Mouse (Mus musculus) liver, embryonic 15.5 days (tissue): ENCODE measurements around the gene Cyp4f14. TPM values are rescaled to one million over a fixed set of nuclear protein-coding genes. Genes with fewer than 3 reads are reported as not detected.
"Not testable (repeated sequence)": the region's sequence is repeated elsewhere in the genome, so short reads cannot be mapped to it uniquely, and the experiment has no call there.

Source experiments
- ATAC-seq: fragments of 200-750 bp; cut with Nextera tagmentation; 2 replicates; pipeline ENCODE4 v1.8.0; 2017; ENCODE audit warnings: moderate number of reproducible peaks, mild to moderate bottlenecking, moderate library complexity; ENCODE audit not compliant: insufficient read depth
- H3K27ac ChIP-seq: fragments of 300-500 bp; sonication (generic); replicated peaks from 2 replicates; pipeline ENCODE4 v1.5.1; 2015; ENCODE audit warnings: mild to moderate bottlenecking, inconsistent platforms
- H3K27me3 ChIP-seq: fragments of 300-500 bp; sonication (generic); 2 replicates; pipeline ENCODE4 v1.6.1; 2015; ENCODE audit warnings: mild to moderate bottlenecking, inconsistent platforms
- H3K36me3 ChIP-seq: fragments of 300-500 bp; sonication (generic); replicated peaks from 2 replicates; pipeline ENCODE4 v1.6.1; 2015; ENCODE audit warnings: moderate library complexity, mild to moderate bottlenecking, inconsistent platforms
- H3K4me1 ChIP-seq: fragments of 300-500 bp; sonication (generic); replicated peaks from 2 replicates; pipeline ENCODE4 v1.6.1; 2015; ENCODE audit warnings: inconsistent platforms
- H3K4me2 ChIP-seq: fragments of 300-500 bp; sonication (generic); 2 replicates; pipeline ENCODE4 v1.6.1; 2015; ENCODE audit warnings: moderate library complexity, mild to moderate bottlenecking, inconsistent platforms
- H3K4me3 ChIP-seq: fragments of 300-500 bp; sonication (generic); replicated peaks from 2 replicates; pipeline ENCODE4 v1.5.1; 2015; ENCODE audit warnings: mild to moderate bottlenecking, inconsistent platforms
- H3K9ac ChIP-seq: fragments of 300-500 bp; sonication (generic); 2 replicates; pipeline ENCODE4 v1.6.1; 2015; ENCODE audit warnings: moderate library complexity, mild to moderate bottlenecking, inconsistent platforms
- H3K9me3 ChIP-seq: fragments of 300-500 bp; sonication (generic); replicated peaks from 2 replicates; pipeline ENCODE4 v1.6.1; 2016; ENCODE audit warnings: inconsistent platforms
- WGBS: fragments of 180-500 bp; shearing (Covaris S2); methylation state at CpG from one replicate; pipeline ENCODE4 v1.1.7; 2015; ENCODE audit warnings: mixed read lengths; ENCODE audit not compliant: insufficient replicate concordance; 5-methylcytosine and 5-hydroxymethylcytosine counted together
- polyA plus RNA-seq: library from polyadenylated mRNA; unstranded; fragments of >200 nt; fragmentation: Nextera tagmentation; extraction: Ambion mirVana; gene quantifications from 2 replicates; pipeline ENCODE4 v1.2.1, GENCODE M21; 2015

Cyp4f14 gene
- polyA plus RNA-seq, 1 experiment from 2014 or later: not detected

GRCm38 (mm10) chr17:32891239-32892180, 25.6 kb downstream of the Cyp4f14 start, which contains the start of gene Zfp870:
Gene Zfp870 (minus strand): TSS chr17:32891642.
- 12% methylated on average over 33 of the region's 33 CpGs for WGBS
- Histone ChIP-seq H3K36me3 (no peaks in the 10 kb centered on the region), H3K4me2 (peak within 1 kb of the TSS; percentile 82), H3K9me3 (no peaks in the 10 kb centered on the region), H3K27ac (peak within 1 kb of the TSS; percentile 49), H3K4me1 (peaks cover 12% of the 10 kb centered on the region), H3K4me3 (peak within 1 kb of the TSS; percentile 67), H3K9ac (peak within 1 kb of the TSS; percentile 66), H3K27me3 (no peaks in the 10 kb centered on the region)
- peak; percentile 94 for ATAC-seq

GRCm38 (mm10) chr17:32890852-32891238, 26.3 kb downstream of the Cyp4f14 start:
- Histone ChIP-seq H3K27ac (peak overlapping the region; percentile 14; the same call in 1 of the 2 replicates), H3K9ac (peak overlapping the region; percentile 66), H3K27me3 (no peaks in the 10 kb centered on the region), H3K4me1 (peaks cover 12% of the 10 kb centered on the region), H3K9me3 (no peaks in the 10 kb centered on the region), H3K4me2 (peak overlapping the region; percentile 82), H3K4me3 (peak overlapping the region; percentile 67), H3K36me3 (no peaks in the 10 kb centered on the region)
- ATAC-seq: peak; percentile 43
- WGBS: 1% methylated on average over 11 of the region's 11 CpGs

GRCm38 (mm10) chr17:32889611-32890010, 27.5 kb downstream of the Cyp4f14 start:
- no peaks in the 10 kb centered on the region for H3K9me3 ChIP-seq
- no peaks in the 10 kb centered on the region; the same call in 1 of the 2 replicates for H3K36me3 ChIP-seq
- H3K9ac ChIP-seq: no peak overlapping the region
- peaks cover 12% of the 10 kb centered on the region for H3K4me1 ChIP-seq
- no peak for ATAC-seq
- no peak overlapping the region for H3K4me3 ChIP-seq
- no peaks in the 10 kb centered on the region for H3K27me3 ChIP-seq
- no peak overlapping the region for H3K4me2 ChIP-seq
- 69% methylated on average over 6 of the region's 6 CpGs for WGBS
- no peak overlapping the region for H3K27ac ChIP-seq

- no peak overlapping the region for H3K9ac ChIP-seq
- no peak overlapping the region for H3K27ac ChIP-seq
- H3K4me1 ChIP-seq: no peaks in the 10 kb centered on the region
- no peak overlapping the region for H3K4me2 ChIP-seq
- H3K4me3 ChIP-seq: no peak overlapping the region
- ATAC-seq: no peak
- H3K36me3 ChIP-seq: peaks cover 25% of the 10 kb centered on the region
- H3K27me3 ChIP-seq: peaks cover 22% of the 10 kb centered on the region
- H3K9me3 ChIP-seq: no peaks in the 10 kb centered on the region
- 69% methylated on average over 14 of the region's 14 CpGs for WGBS
Observed at GRCm38 (mm10) chr17:32880320-32881218, 36.6 kb downstream of the Cyp4f14 start.

- Histone ChIP-seq H3K27ac (no peak overlapping the region), H3K9ac (no peak overlapping the region), H3K27me3 (peaks cover 22% of the 10 kb centered on the region), H3K4me1 (no peaks in the 10 kb centered on the region), H3K9me3 (no peaks in the 10 kb centered on the region), H3K36me3 (peaks cover 17% of the 10 kb centered on the region), H3K4me3 (no peak overlapping the region), H3K4me2 (no peak overlapping the region)
- 78% methylated on average over 11 of the region's 11 CpGs for WGBS
- ATAC-seq: no peak
Observed at GRCm38 (mm10) chr17:32878773-32879172, 38.4 kb downstream of the Cyp4f14 start.

DNA sequence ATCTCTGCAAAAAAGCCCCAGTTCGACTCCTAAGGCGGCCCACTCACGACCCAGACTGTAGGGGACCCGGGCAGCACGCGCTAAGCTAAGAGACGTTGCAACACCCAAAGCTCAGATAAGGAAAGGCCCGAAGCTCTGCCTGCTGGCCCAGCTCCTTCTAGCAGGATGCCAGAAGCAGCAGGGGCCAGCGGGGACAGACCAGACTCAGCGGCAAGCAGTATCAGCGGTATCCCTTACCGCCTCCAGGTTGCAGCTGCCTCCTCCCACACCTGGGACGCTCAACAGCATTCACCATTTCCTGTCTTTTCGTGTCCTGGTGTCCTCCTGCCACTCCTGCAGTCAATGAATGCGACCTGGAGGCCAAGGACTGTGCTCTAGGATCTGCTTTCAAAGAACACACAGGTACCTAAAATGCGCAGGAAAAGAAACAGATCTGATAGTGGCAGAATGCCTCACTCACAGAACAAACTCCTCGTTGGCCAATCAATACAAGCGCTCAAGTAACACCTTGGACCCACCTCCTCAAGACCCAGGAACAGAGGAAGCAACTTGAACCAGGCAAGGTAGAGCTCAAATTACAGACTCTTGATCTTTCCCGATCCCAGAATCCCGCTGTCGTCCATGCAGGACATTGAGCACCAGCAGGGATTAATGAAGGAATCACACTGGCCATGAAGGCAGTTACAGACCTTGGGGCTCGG, 39.5 kb downstream of the Cyp4f14 start:
- ATAC-seq: no peak
- Histone ChIP-seq H3K27me3 (peaks cover 22% of the 10 kb centered on the region), H3K27ac (no peak overlapping the region), H3K4me3 (no peak overlapping the region), H3K4me2 (peak overlapping the region; percentile 32), H3K36me3 (peaks cover 6% of the 10 kb centered on the region; the same call in 1 of the 2 replicates), H3K4me1 (no peaks in the 10 kb centered on the region), H3K9ac (no peak overlapping the region), H3K9me3 (no peaks in the 10 kb centered on the region)
- WGBS: 9% methylated on average over 22 of the region's 22 CpGs

DNA sequence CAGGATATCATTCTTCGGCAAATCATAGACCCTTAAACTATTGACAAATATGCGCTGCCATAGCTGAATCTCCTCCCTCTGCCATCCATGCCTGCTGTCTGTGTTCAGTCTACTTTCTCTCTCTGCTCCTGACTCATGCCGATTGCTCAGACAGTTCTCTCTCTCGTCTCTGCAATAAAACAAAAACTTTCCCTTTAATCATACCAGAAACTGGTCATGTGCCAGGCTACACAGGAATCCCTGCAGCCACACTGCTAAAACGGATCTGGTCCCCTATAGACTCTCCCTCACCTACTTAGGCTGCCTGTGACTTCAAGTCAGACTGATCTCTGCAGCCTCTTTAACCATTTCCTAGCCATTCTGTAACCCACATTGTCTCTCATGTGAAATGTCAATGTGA, 44.4 kb downstream of the Cyp4f14 start:
- Histone ChIP-seq H3K9ac (no peak overlapping the region), H3K27me3 (peaks cover 14% of the 10 kb centered on the region), H3K4me1 (no peaks in the 10 kb centered on the region), H3K27ac (no peak overlapping the region), H3K4me3 (no peak overlapping the region), H3K4me2 (no peak overlapping the region), H3K9me3 (no peaks in the 10 kb centered on the region), H3K36me3 (no peaks in the 10 kb centered on the region)
- ATAC-seq: no peak
- WGBS: 58% methylated on average over 5 of the region's 5 CpGs

- Histone ChIP-seq H3K4me2 (no peak overlapping the region), H3K27me3 (peaks cover 8% of the 10 kb centered on the region; the same call in 1 of the 2 replicates), H3K9me3 (no peaks in the 10 kb centered on the region), H3K9ac (no peak overlapping the region), H3K36me3 (no peaks in the 10 kb centered on the region), H3K4me3 (no peak overlapping the region), H3K27ac (no peak overlapping the region), H3K4me1 (no peaks in the 10 kb centered on the region)
- ATAC-seq: no peak
- 71% methylated on average over 4 of the region's 4 CpGs for WGBS
Observed at GRCm38 (mm10) chr17:32872091-32872490, 45.1 kb downstream of the Cyp4f14 start.

DNA sequence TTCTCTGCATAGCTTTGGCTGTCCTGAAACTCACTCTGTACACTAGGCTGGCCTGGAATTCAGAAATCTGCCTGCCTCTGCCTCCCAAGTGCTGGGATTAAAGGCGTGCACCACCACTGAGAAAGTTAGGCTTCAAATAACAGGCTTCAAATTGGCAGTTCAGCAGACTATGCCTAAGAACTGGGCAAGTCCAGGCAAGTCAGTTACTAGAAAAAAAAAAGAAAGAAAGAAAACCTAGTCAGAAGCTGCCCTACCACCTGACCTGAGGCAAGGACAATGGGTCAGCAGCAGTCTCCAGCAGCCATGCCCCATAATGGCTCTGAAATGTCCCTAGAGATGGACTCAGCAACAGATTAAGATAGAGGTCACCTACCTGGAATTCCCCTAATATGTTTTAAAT, 45.7 kb downstream of the Cyp4f14 start:
- Histone ChIP-seq H3K4me3 (no peak overlapping the region), H3K4me1 (no peaks in the 10 kb centered on the region), H3K27ac (no peak overlapping the region), H3K4me2 (no peak overlapping the region), H3K9ac (no peak overlapping the region), H3K36me3 (no peaks in the 10 kb centered on the region), H3K9me3 (no peaks in the 10 kb centered on the region), H3K27me3 (peaks cover 3% of the 10 kb centered on the region; the same call in 1 of the 2 replicates)
- WGBS: 65% methylated on average over 1 of the region's 1 CpGs
- no peak for ATAC-seq

DNA sequence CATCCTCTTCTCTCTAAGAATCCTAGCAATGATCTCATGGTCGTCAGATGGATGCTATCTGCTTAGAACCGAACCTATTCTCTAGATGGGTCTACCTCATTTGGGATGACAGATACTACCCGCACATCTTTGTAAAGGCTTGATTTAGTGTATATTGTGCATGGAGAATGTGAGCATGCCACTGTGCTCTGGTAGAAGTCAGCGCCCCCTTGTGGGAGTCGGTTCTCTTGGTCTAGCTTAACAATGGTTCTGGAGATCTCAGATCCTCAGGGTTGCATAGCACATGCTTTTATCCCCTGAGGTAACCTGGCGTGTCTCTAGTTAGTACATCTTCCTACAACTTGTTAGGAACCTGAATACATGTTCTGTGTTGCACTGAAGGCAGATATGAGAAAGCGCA, 49.9 kb downstream of the Cyp4f14 start:
- H3K9ac ChIP-seq, ATAC-seq, H3K27ac ChIP-seq, H3K9me3 ChIP-seq, H3K4me2 ChIP-seq, H3K27me3 ChIP-seq, H3K36me3 ChIP-seq, H3K4me1 ChIP-seq, H3K4me3 ChIP-seq: not testable (repeated sequence)
- WGBS: 41% methylated on average over 5 of the region's 7 CpGs
